Mouse (Mus musculus): ENCODE results near the gene P2ry2.

DNA sequence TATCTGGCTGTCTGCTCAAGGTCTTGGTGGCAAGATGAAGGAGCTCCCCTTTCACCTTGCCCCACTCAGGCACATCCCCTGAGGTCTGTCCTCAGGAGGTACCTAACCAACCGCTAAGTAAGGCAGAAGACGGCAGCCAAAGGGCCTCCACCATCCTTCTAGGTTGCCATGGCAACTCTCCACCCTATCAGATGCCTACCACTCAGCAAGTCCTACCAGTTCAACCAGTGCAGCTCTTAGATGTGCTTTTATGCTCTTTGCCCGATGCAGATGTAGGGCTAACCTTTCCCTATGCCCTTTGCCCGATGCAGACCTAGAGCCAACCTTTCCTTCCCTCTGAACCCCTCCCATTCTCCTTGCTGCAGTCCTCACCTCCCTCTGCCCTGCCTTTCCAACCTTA is 7.5 kb downstream of the P2ry2 start:
- no peak for TF ChIP-seq CTCF (IDR thresholded peaks at IDR 0.05; ENCODE audit: low read depth)
- TF ChIP-seq EP300 (IDR thresholded peaks at IDR 0.05; ENCODE audit: low read depth) = no peak

Data from liver, postnatal 0 days (tissue).